Mouse (Mus musculus) intestine, embryonic 15.5 days (tissue): ENCODE measurements around the gene Ccn2. TPM values are rescaled to one million over a fixed set of nuclear protein-coding genes. Genes with fewer than 3 reads are reported as not detected.
A peak's percentile ranks its signal among the peaks of the same experiment; 100 is the strongest.
"Not testable (repeated sequence)": the region's sequence is repeated elsewhere in the genome, so short reads cannot be mapped to it uniquely, and the experiment has no call there.

Source experiments
- ATAC-seq: fragments of 200-750 bp; cut with Nextera tagmentation; 2 replicates; pipeline ENCODE4 v1.8.0; 2017; ENCODE audit warnings: moderate TSS enrichment, moderate library complexity
- H3K27ac ChIP-seq: fragments of 300-500 bp; sonication (generic); 2 replicates; pipeline ENCODE4 v1.5.1; 2015; ENCODE audit warnings: mild to moderate bottlenecking, inconsistent platforms
- H3K27me3 ChIP-seq: fragments of 300-500 bp; sonication (generic); replicated peaks from 2 replicates; pipeline ENCODE4 v1.6.1; 2015; ENCODE audit warnings: inconsistent platforms
- H3K36me3 ChIP-seq: fragments of 300-500 bp; sonication (generic); 2 replicates; pipeline ENCODE4 v1.6.1; 2015; ENCODE audit warnings: inconsistent platforms
- H3K4me1 ChIP-seq: fragments of 300-500 bp; sonication (generic); replicated peaks from 2 replicates; pipeline ENCODE4 v1.6.1; 2015; ENCODE audit warnings: inconsistent platforms
- H3K4me2 ChIP-seq: fragments of 300-500 bp; sonication (generic); replicated peaks from 2 replicates; pipeline ENCODE4 v1.6.1; 2015; ENCODE audit warnings: mild to moderate bottlenecking, inconsistent platforms
- H3K4me3 ChIP-seq: fragments of 300-500 bp; sonication (generic); replicated peaks from 2 replicates; pipeline ENCODE4 v1.5.1; 2015; ENCODE audit warnings: inconsistent platforms
- H3K9ac ChIP-seq: fragments of 300-500 bp; sonication (generic); 2 replicates; pipeline ENCODE4 v1.6.1; 2015; ENCODE audit warnings: inconsistent platforms
- H3K9me3 ChIP-seq: fragments of 300-500 bp; sonication (generic); 2 replicates; pipeline ENCODE4 v1.6.1; 2016; ENCODE audit warnings: inconsistent platforms
- WGBS: fragments of 180-500 bp; shearing (Covaris S2); methylation state at CpG from one replicate; pipeline ENCODE4 v1.1.7; 2015; 5-methylcytosine and 5-hydroxymethylcytosine counted together
- polyA plus RNA-seq: library from polyadenylated mRNA; unstranded; fragments of >200 nt; fragmentation: Nextera tagmentation; extraction: Ambion mirVana; gene quantifications from 2 replicates; pipeline ENCODE4 v1.2.1, GENCODE M21; 2015

Gene Ccn2
- polyA plus RNA-seq, 1 experiment from 2014 or later = 10.1 TPM

DNA sequence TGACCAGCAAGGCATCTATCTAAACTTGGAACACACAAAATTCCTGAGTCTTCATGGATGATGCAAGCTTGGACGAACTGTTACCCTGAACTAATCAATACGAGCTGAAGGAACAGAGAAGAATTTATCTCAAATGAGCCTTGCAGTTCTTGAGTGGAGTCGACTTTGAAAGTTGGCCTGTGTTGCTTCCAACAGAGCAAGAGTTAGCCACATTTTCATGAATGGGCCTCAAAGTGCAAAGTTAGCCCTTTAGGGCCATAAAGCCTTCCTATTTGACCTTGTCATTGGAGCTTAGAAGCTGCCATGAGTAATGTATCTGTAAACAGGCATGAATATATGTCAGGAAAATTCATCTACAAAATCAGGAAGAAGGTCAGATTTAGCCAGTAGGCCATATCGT is 19.5 kb downstream of the Ccn2 start:
- no peaks in the 10 kb centered on the region for H3K36me3 ChIP-seq
- H3K4me2 ChIP-seq = no peak overlapping the region
- H3K27ac ChIP-seq = no peak overlapping the region
- no peak for ATAC-seq
- no peaks in the 10 kb centered on the region for H3K27me3 ChIP-seq
- WGBS = 89% methylated on average over 4 of the region's 4 CpGs
- H3K9me3 ChIP-seq = no peaks in the 10 kb centered on the region
- H3K4me1 ChIP-seq = no peaks in the 10 kb centered on the region
- H3K9ac ChIP-seq = no peak overlapping the region
- no peak overlapping the region for H3K4me3 ChIP-seq

DNA sequence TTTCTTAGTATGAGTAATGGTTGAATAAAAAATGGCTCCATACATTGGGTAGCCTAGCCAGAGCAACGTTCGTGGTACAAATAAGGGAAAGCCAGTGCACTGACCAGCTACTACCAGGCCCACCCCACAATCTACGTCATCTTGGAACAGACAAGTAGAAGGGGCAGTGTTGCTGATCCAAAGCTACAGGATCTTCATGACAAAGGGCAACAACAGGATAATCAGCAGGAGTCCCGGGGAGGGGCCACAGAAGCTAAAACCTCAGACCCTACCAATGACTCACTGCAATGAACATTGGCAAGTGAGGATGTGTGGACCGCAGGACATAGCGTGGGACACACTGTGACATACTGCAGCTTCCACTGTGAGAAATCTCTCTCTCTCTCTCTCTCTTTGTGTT is 20.6 kb downstream of the Ccn2 start:
- no peaks in the 10 kb centered on the region for H3K4me1 ChIP-seq
- no peak overlapping the region for H3K27ac ChIP-seq
- 89% methylated on average over 6 of the region's 6 CpGs for WGBS
- H3K9me3 ChIP-seq = no peaks in the 10 kb centered on the region
- no peaks in the 10 kb centered on the region for H3K27me3 ChIP-seq
- H3K36me3 ChIP-seq = no peaks in the 10 kb centered on the region
- H3K9ac ChIP-seq = no peak overlapping the region
- H3K4me2 ChIP-seq = no peak overlapping the region
- no peak for ATAC-seq
- H3K4me3 ChIP-seq = no peak overlapping the region

DNA sequence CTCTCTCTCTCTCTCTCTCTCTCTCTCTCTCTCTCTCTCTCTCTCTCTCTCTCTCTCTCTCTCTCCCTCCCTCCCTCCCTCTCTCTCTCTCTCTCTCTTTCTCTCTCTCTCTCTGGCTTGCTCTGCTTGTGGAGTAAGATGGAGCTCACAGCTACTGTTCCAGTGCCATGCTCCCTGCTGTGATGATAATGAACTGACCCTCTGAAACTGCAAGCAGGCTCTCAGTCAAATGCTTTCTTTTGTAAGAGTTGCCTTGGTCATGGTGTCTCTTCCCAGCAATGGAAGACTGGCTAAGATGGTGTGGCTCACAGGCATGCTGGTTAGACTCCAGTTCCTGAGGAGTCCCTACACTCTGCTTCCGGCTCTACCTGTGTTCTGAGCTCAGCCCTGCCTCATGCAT is 21.3 kb downstream of the Ccn2 start:
- not testable (repeated sequence) for H3K9ac ChIP-seq, H3K27ac ChIP-seq, H3K36me3 ChIP-seq, H3K4me2 ChIP-seq, H3K9me3 ChIP-seq, H3K4me3 ChIP-seq, ATAC-seq, H3K4me1 ChIP-seq, H3K27me3 ChIP-seq
- 94% methylated on average over 1 of the region's 1 CpGs for WGBS

DNA sequence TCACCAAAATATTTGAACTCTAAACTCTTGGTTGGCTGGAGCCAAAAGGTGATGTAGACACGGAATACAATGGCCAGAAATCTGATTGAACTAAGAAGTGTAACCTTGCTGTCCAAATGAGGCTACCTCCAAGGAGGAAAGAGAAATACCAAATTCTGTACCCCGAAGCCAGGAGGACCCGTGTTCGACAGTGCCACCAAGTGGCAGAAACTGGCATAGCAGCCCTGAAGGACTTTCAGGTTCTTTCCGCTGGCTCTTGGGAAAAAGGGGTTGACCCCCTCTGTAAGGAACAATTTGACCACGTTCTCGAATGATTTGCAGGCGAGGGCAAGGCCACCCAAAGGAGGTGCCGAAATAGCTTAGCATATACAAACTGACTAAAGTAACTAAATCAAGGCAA is 26.3 kb downstream of the Ccn2 start:
- no peak overlapping the region for H3K27ac ChIP-seq
- H3K9me3 ChIP-seq = no peaks in the 10 kb centered on the region
- H3K36me3 ChIP-seq = no peaks in the 10 kb centered on the region
- ATAC-seq = no peak
- no peak overlapping the region for H3K4me3 ChIP-seq
- H3K4me1 ChIP-seq = no peaks in the 10 kb centered on the region
- no peak overlapping the region for H3K4me2 ChIP-seq
- H3K9ac ChIP-seq = no peak overlapping the region
- H3K27me3 ChIP-seq = no peaks in the 10 kb centered on the region
- 31% methylated on average over 9 of the region's 9 CpGs for WGBS

DNA sequence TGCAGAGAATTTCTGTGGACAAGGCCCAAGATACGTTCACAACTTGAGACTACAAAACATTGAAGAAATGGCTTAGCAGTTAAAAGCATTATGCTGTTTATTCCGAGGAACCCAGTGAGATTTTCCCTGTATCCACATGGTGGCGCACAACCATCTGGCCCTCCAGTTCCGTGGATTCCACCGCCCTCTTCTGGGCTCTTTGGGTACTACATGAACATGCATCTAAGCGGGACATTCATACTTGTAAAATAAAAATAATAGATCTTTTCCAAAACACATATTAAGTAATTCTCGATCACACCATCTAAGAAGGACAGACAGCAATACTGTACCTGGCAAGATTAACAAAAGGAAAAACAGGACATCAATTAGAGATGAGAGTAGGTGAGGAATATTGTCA is 27.3 kb downstream of the Ccn2 start:
- WGBS = 38% methylated on average over 7 of the region's 7 CpGs

DNA sequence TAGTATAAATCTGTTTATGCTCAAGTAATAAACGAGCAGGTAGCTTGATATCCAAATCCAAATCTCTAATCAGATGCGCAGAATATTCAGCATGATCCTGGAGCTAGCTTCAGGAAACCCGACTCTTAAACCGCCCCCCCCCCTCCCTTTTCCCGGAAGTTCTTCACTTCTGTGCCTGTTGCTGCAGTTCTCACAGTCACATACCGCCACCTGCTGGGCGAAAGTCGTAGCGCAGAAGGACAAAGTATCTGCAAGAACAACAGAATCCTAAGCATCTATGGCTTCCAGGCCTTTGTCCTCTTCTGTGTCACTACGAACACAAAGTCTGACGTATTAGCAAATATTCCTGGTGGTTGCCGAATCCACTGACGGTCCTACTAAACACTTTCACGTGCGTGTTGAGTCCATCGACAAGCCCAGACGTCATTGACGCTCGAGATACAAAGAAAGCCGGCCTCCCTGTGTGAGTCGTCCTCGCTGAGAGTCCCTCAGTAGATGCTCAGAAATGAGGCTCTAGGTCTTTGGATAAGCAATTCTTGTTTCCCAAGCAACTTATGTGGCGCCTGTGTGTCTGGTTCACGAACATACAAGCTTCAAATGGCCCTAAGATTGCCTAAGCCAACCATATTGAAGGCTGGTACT is 29.9 kb downstream of the Ccn2 start:
- H3K4me1 ChIP-seq = peaks cover 6% of the 10 kb centered on the region; the same call in 1 of the 2 replicates
- ATAC-seq = no peak
- H3K27ac ChIP-seq = no peak overlapping the region
- no peak overlapping the region; the same call in 1 of the 2 replicates for H3K4me2 ChIP-seq
- H3K9ac ChIP-seq = no peak overlapping the region
- WGBS = 38% methylated on average over 24 of the region's 24 CpGs
- H3K4me3 ChIP-seq = no peak overlapping the region
- H3K36me3 ChIP-seq = no peaks in the 10 kb centered on the region
- H3K27me3 ChIP-seq = no peaks in the 10 kb centered on the region
- no peaks in the 10 kb centered on the region for H3K9me3 ChIP-seq

More for the DNA sequence above, 27.3 kb downstream of the Ccn2 start:
- Histone ChIP-seq H3K4me3 (no peak overlapping the region), H3K27me3 (no peaks in the 10 kb centered on the region), H3K36me3 (no peaks in the 10 kb centered on the region), H3K9ac (no peak overlapping the region), H3K9me3 (no peaks in the 10 kb centered on the region), H3K4me1 (peaks cover 4% of the 10 kb centered on the region; the same call in 1 of the 2 replicates), H3K4me2 (no peak overlapping the region), H3K27ac (no peak overlapping the region)
- no peak for ATAC-seq

DNA sequence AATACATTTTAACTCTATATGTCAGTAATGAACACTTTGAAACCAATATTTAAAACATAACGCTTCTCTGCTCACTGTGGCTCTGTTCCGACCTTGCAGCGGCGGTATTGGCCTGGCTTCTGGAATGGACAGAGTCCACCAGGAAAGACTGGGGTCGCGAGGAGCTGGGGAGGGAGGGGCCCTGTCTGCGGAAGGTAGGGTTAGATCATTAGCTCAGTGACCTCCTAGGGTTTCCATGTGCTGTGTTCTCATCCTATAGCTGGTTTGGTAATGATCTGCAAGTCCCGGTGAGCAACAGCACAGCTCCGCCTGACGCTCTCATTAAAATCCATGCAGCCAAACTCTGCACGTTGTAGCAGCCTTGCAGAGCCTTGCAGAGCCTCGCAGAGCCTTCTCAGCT is 32.0 kb downstream of the Ccn2 start:
- WGBS = 68% methylated on average over 12 of the region's 12 CpGs
- H3K27ac ChIP-seq = no peak overlapping the region

DNA sequence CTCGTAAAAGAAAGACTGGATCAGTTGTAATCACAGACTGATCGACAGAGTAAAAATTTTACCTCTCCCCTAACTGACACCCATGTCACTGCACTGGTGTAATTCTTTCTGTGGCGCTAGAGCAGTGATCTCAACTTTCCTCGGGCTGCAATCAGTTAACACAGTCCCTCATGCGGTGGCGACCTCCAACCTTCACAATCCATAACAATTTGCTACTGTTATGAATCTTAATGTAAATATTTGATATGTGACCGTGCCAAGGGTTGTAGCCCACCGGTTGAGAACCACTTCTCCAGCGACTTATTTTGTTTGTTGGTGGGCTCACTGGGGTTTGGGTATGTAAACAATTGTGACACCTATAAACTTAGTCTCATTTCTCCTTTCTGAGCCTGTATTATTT is 33.2 kb downstream of the Ccn2 start:
- peak overlapping the region; percentile 45 for H3K4me2 ChIP-seq
- H3K27me3 ChIP-seq = no peaks in the 10 kb centered on the region
- ATAC-seq = peak; percentile 13
- H3K4me1 ChIP-seq = peaks cover 6% of the 10 kb centered on the region; the same call in 1 of the 2 replicates
- no peak overlapping the region for H3K4me3 ChIP-seq
- no peaks in the 10 kb centered on the region for H3K36me3 ChIP-seq
- H3K27ac ChIP-seq = peak overlapping the region; percentile 88
- WGBS = 27% methylated on average over 9 of the region's 9 CpGs
- H3K9ac ChIP-seq = no peak overlapping the region
- no peaks in the 10 kb centered on the region for H3K9me3 ChIP-seq

More for the DNA sequence above, 32.0 kb downstream of the Ccn2 start:
- no peak for ATAC-seq
- H3K27me3 ChIP-seq = no peaks in the 10 kb centered on the region
- H3K9me3 ChIP-seq = no peaks in the 10 kb centered on the region
- H3K9ac ChIP-seq = no peak overlapping the region
- no peaks in the 10 kb centered on the region for H3K36me3 ChIP-seq
- H3K4me1 ChIP-seq = peaks cover 6% of the 10 kb centered on the region; the same call in 1 of the 2 replicates
- H3K4me3 ChIP-seq = no peak overlapping the region
- H3K4me2 ChIP-seq = no peak overlapping the region

DNA sequence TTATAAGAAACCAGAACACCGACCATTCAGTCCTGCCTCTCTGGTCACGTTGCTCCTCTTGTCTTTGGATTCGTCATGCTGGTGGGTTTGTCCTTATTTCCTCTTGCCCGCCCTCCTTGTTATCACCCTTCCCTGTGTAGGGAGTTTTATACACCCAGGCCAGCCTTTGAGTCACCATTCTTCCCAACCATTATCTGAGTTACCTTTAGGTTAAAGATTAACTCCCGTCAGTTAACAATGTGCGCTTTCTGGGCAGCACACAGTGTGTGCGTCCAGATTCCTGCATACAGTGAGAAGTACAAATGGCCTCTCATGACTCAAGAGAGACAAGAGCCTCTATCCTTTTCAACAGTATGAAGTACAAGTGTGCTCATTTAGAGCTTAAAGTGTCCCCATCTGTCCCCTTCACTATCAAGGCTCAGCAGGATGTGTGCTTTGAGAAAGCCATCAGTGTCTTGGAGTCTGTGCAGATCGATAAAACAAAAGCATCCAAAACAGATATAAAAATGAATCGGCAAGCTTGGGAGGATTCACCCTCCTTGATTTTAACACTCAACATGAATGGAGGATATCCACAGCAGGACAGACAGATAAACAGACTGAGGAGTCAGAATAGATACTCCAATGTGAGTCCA is 34.0 kb downstream of the Ccn2 start:
- Histone ChIP-seq H3K27me3 (no peaks in the 10 kb centered on the region), H3K36me3 (no peaks in the 10 kb centered on the region), H3K4me3 (no peak overlapping the region), H3K9me3 (no peaks in the 10 kb centered on the region), H3K4me2 (peak overlapping the region; percentile 45), H3K4me1 (peaks cover 8% of the 10 kb centered on the region), H3K27ac (peak overlapping the region; percentile 88), H3K9ac (no peak overlapping the region)
- ATAC-seq = peak; percentile 91
- WGBS = 51% methylated on average over 9 of the region's 9 CpGs

DNA sequence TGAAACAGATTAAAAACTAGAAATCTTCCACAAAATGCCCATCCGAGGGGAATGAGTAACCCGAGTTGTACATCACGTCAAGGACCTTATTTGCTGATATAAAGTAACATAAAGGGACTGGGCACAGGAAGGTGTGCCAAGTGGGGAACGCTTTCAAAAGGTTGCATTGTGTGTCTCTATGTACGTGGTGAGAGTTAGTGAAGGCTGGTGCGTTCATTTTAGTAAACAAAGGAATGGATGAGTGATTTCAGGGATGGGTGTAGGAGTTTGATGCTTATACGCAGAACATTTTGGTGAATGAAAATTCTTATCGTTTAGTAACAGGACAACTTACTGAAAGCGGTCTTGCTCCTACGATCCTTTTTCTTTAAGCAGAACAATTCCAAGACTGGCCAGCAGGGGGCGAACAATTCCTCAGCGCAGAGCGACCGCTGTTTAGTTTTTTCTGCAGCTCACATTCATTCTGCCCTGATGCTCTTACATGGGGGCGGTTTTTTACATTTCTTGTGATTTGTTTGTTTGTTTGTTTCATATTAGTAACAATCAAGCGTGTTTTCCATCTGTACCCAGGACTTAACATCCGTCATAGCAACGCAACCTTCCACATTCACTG is 35.3 kb downstream of the Ccn2 start:
- H3K4me2 ChIP-seq = no peak overlapping the region
- ATAC-seq = no peak

DNA sequence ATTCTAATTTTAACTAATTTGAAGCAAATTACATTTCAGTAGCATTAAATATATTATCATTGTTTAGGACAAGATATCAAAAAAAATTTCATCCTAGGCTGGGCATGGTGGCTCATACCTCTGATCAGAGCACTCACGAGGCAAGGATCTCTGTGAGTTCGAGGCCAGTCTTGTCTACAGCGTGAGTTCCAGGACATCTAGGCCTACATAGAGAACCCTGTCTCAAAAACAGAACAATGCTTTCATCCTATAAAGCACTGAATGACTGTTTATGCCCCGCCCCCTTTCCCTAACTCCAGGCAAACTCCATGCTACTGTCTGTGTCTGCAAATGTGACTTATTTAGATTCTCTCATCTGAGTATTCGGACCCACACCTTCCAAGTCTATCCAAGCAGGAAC is 35.9 kb downstream of the Ccn2 start:
- Histone ChIP-seq H3K4me3 (no peak overlapping the region), H3K27ac (no peak overlapping the region), H3K4me2 (no peak overlapping the region), H3K36me3 (no peaks in the 10 kb centered on the region), H3K9me3 (no peaks in the 10 kb centered on the region), H3K4me1 (peaks cover 23% of the 10 kb centered on the region), H3K9ac (no peak overlapping the region), H3K27me3 (no peaks in the 10 kb centered on the region)
- WGBS = 89% methylated on average over 5 of the region's 5 CpGs
- no peak for ATAC-seq

More for the DNA sequence above, 35.3 kb downstream of the Ccn2 start:
- Histone ChIP-seq H3K4me3 (no peak overlapping the region), H3K36me3 (no peaks in the 10 kb centered on the region), H3K27ac (no peak overlapping the region), H3K4me1 (peaks cover 20% of the 10 kb centered on the region), H3K9me3 (no peaks in the 10 kb centered on the region), H3K9ac (no peak overlapping the region), H3K27me3 (no peaks in the 10 kb centered on the region)
- WGBS = 25% methylated on average over 18 of the region's 18 CpGs

DNA sequence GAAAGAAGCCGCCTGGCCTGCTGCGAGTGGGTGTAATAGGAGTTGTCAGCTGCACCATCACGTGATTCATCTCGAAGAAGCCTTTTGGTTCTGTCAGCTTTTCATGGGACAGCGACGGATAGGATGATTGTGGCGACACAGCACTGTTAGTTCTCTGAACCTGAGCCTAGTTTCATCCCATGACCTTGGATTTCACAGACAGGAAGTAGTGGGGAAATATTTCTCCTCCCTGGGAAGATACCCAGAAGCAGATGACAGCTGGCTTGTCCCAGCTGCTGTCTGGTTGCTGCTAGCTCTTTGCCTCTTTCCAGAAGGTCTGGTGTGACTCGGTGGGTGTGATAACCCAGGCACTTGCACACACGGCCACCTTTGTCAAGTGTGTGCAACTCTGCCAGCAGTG is 39.0 kb downstream of the Ccn2 start:
- no peak overlapping the region for H3K4me3 ChIP-seq
- ATAC-seq = no peak
- H3K27me3 ChIP-seq = no peaks in the 10 kb centered on the region
- peaks cover 27% of the 10 kb centered on the region for H3K4me1 ChIP-seq
- peak overlapping the region; percentile 63 for H3K27ac ChIP-seq
- no peak overlapping the region for H3K4me2 ChIP-seq
- no peaks in the 10 kb centered on the region for H3K9me3 ChIP-seq
- H3K36me3 ChIP-seq = no peaks in the 10 kb centered on the region
- no peak overlapping the region for H3K9ac ChIP-seq
- 44% methylated on average over 9 of the region's 9 CpGs for WGBS
